In genomic region chr14:43860522-43860921, GRCm38 (mm10) we compare ENCODE assay signal across 11 mouse cellular contexts. TPM values are rescaled to one million over a fixed set of nuclear protein-coding genes. Genes with fewer than 3 reads are reported as not detected.
DNase-seq lines count a peak whose midpoint lies in the region; ATAC-seq and TF ChIP-seq lines count a peak whose summit lies in the region.
"Not testable (repeated sequence)": the region's sequence is repeated elsewhere in the genome, so short reads cannot be mapped to it uniquely, and the experiment has no call there.
"Had no signal": no experiment of that assay in that cellular context is flagged by ENCODE, and none has a peak within 500 bp of the region (broad histone marks: within the 10 kb centered on the region; RNA-seq: fewer than 3 reads in every experiment).

No protein-coding gene starts in this region.

- H3K4me2 ChIP-seq in lung, postnatal 0 days (replicated peaks; ENCODE audit: low read depth, low read length): not testable (repeated sequence)

- intact Hi-C loops in gastrocnemius, adult 2 months (cut with DNase I): not testable (repeated sequence)

- not testable (repeated sequence) for TF ChIP-seq EP300 in lung, postnatal 0 days (IDR thresholded peaks at IDR 0.05)

- H3K27ac ChIP-seq in gastrocnemius, adult 2 months; lung, postnatal 0 days (ENCODE audit: low read length): not testable (repeated sequence)

- not testable (repeated sequence) for H3K27me3 ChIP-seq in lung, postnatal 0 days (replicated peaks; ENCODE audit: insufficient read depth, low read length)

- H3K36me3 ChIP-seq in lung, postnatal 0 days (ENCODE audit: insufficient read depth, low read length): not testable (repeated sequence)

- TF ChIP-seq CTCF in gastrocnemius, adult 2 months (IDR thresholded peaks at IDR 0.05): peak; percentile 40
- peak; percentile 62 for TF ChIP-seq CTCF in lung, postnatal 0 days (IDR thresholded peaks at IDR 0.05)

- DNase-seq in R1 (ENCODE audit: low read depth, low spot score): peak; percentile 27
- peak; percentile 61 for DNase-seq in embryo, embryonic 10.5 days (ENCODE audit: low spot score)
- DNase-seq in gastrocnemius, adult 2 months: not testable (repeated sequence)
- DNase-seq in induced T-regulatory cell, adult 2 months (ENCODE audit: low read depth): peak; percentile 7
- peak; percentile 7 for DNase-seq in left cerebral cortex, adult 11 months (ENCODE audit: low spot score)
- peak; percentile 11 for DNase-seq in lung, postnatal 0 days (ENCODE audit: low spot score)
- peak; percentile 3 for DNase-seq in yolk sac, embryonic 10.5 days (ENCODE audit: low spot score)

- H3K4me3 ChIP-seq in gastrocnemius, adult 2 months; lung, postnatal 0 days (ENCODE audit: low read depth, low read length): not testable (repeated sequence)

- H3K9ac ChIP-seq in lung, postnatal 0 days (replicated peaks; ENCODE audit: low read depth): not testable (repeated sequence)

- H3K4me1 ChIP-seq in lung, postnatal 0 days (ENCODE audit: insufficient read depth, low read depth, low read length): not testable (repeated sequence)

- not testable (repeated sequence) for ATAC-seq in lung, postnatal 0 days
- 0 out of 2 replicates have a peak, but pooled peaks have one; percentile 33 for ATAC-seq in neutrophil, adult 5-6 weeks (ENCODE audit: extremely low read depth, insufficient number of reproducible peaks, low FRiP score, poor library complexity, severe bottlenecking)

- H3K9me3 ChIP-seq in lung, postnatal 0 days (ENCODE audit: low read length): not testable (repeated sequence)

- 22% methylated on average over 2 of the region's 2 CpGs for WGBS in lung, postnatal 0 days

RNA-seq across cellular contexts. Expression of gene Ear1, which starts 14.8 kb away (rescaled TPM):
- total RNA-seq in gastrocnemius, adult 2 months (2021): not detected
- 12.5 and 14.2 TPM in 2 replicates for polyA plus RNA-seq in lung, postnatal 0 days (2015; fragmentation: Nextera tagmentation; extraction: Ambion mirVana)
- 1.6 and 4.5 TPM in 2 replicates for total RNA-seq in neutrophil, adult 5-6 weeks (2017)
- polyA plus RNA-seq: forebrain, embryonic 15.5 days; hindbrain, embryonic 12.5 days; stomach, embryonic 14.5 days had no signal
